Mouse (Mus musculus) olfactory bulb, adult 2 months (tissue): Measurements from ENCODE around the gene Syt2.

ENCODE experiments used
- CTCF ChIP-seq: fragments of 200-500 bp; IDR thresholded peaks from 2 replicates; pipeline ENCODE4 v1.5.1; 2012; ENCODE audit warnings: low read depth, mild to moderate bottlenecking, low read length, moderate library complexity; ENCODE audit not compliant: insufficient read depth
- POLR2A ChIP-seq: fragments of 200-500 bp; IDR thresholded peaks from 2 replicates; pipeline ENCODE4 v1.6.1; 2012; ENCODE audit warnings: mild to moderate bottlenecking, low read depth, low read length, moderate library complexity; ENCODE audit not compliant: insufficient read depth

- TF ChIP-seq POLR2A (no peak), CTCF (no peak)
Observed at GRCm38 (mm10) chr1:134679445-134679844, 33.0 kb downstream of the Syt2 start.
